Mouse (Mus musculus): ENCODE results near the gene Rd3. TPM values are rescaled to one million over a fixed set of nuclear protein-coding genes. Genes with fewer than 3 reads are reported as not detected.

Gene Rd3
- total RNA-seq, 2 experiments from 2014 or later, result not detected

Other genes starting within 250 kb of the Rd3 start
- gene Nek2, start 155.9 kb upstream of the Rd3 start, total RNA-seq (2014; fragmentation: Nextera tagmentation), result 6.3 and 7.1 TPM in 2 replicates
- 28.8 and 42.1 TPM in 2 replicates for gene Nek2, start 155.9 kb upstream of the Rd3 start, total RNA-seq (2017)
- 4.5 and 4.6 TPM in 2 replicates for gene Slc30a1, start 70.6 kb upstream of the Rd3 start, total RNA-seq (2014; fragmentation: Nextera tagmentation)
- gene Slc30a1, start 70.6 kb upstream of the Rd3 start, total RNA-seq (2017), result 4.7 and 8.7 TPM in 2 replicates
- 4.8 and 6.2 TPM in 2 replicates for gene Traf5, start 115.2 kb downstream of the Rd3 start, total RNA-seq (2014; fragmentation: Nextera tagmentation)
- 2.7 and 4.9 TPM in 2 replicates for gene Traf5, start 115.2 kb downstream of the Rd3 start, total RNA-seq (2017)
- 17.0 and 21.9 TPM in 2 replicates for gene Rcor3, start 160.7 kb downstream of the Rd3 start, total RNA-seq (2014; fragmentation: Nextera tagmentation)
- 10.0 and 12.5 TPM in 2 replicates for gene Rcor3, start 160.7 kb downstream of the Rd3 start, total RNA-seq (2017)
- not detected in 2 replicates for gene Kcnh1, start 213.4 kb downstream of the Rd3 start, total RNA-seq (2014; fragmentation: Nextera tagmentation)
- gene Kcnh1, start 213.4 kb downstream of the Rd3 start, total RNA-seq (2017), result not detected in 2 replicates

Data from granulocyte monocyte progenitor cell, adult 5-6 weeks (primary cell).